Mouse (Mus musculus): ENCODE data around the gene Surf4. TPM values are rescaled to one million over a fixed set of nuclear protein-coding genes. Genes with fewer than 3 reads are reported as not detected.
"Not testable (repeated sequence)": the region's sequence is repeated elsewhere in the genome, so short reads cannot be mapped to it uniquely, and the experiment has no call there.

Gene Surf4
- polyA plus RNA-seq, 1 experiment from 2014 or later = 194 TPM

DNA sequence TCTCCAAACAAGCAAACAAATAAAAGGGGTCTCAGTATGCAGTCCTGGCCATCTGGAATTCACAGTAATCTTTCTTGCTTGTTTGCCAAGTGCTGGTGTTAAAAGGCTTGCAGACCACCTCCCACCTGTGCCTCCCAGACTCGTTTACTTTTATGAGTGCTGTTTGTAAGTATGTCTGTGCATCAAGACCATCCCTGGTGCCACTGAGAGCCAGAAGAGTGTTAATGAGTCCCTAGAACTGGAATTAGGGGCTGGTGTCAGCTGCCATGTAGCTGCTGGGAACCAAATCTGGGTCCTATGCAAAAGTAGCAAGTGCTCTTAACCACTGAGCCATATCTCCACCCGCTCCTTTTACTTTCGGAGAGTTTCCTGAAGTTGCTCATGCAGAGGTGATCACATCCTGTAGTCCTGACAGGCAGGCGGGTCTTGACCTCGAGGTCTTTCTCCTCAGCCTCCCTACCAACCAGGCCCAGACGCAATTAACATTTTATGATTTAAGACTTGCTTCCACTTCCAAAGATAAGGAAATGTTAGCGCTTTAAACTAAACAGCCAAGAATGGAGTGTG is 31.8 kb downstream of the Surf4 start:
- Histone ChIP-seq H3K9me3 (ENCODE audit: control insufficient read depth, low read length) (no peaks in the 10 kb centered on the region), H3K4me1 (ENCODE audit: control insufficient read depth, insufficient read depth, low read length) (peaks cover 10% of the 10 kb centered on the region; the same call in 1 of the 2 replicates), H3K27me3 (ENCODE audit: control insufficient read depth, insufficient read depth, low read length) (no peaks in the 10 kb centered on the region), H3K4me3 (ENCODE audit: low read depth, low read length) (peak overlapping the region; percentile 91), H3K27ac (replicated peaks; ENCODE audit: low read depth, low read length) (no peak overlapping the region), H3K9ac (ENCODE audit: low read length) (peak overlapping the region; percentile 62), H3K4me2 (ENCODE audit: low read depth, severe bottlenecking) (peak overlapping the region; percentile 81), H3K36me3 (ENCODE audit: control insufficient read depth, insufficient read depth, low read length) (peaks cover 26% of the 10 kb centered on the region)
- no peak for ATAC-seq (ENCODE audit: insufficient number of reproducible peaks, low FRiP score, low TSS enrichment, low read depth)
- DNase-seq (ENCODE audit: low spot score) = no peak
- 6% methylated on average over 7 of the region's 7 CpGs for WGBS

DNA sequence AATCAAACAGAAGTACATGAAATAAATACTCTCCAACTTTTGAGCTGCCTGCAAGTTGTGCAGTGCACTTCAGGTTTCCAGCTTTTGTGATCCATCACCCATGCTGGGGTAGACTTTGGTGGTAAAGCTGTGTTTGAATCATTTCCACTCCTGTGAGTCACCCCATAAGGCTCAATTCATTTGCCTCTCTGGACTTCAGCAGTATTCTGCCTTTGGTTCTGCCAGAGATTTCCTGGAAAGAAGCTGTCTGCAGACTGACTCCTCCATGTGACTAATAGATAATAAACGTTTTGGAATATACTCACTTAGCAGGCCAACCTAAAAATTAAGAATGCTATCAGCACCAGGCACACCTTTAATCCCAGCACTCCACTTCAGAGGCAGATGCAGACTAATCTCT is 33.0 kb downstream of the Surf4 start:
- H3K27ac ChIP-seq (replicated peaks; ENCODE audit: low read depth, low read length) = no peak overlapping the region
- H3K9ac ChIP-seq (ENCODE audit: low read length) = no peak overlapping the region
- ATAC-seq (ENCODE audit: insufficient number of reproducible peaks, low FRiP score, low TSS enrichment, low read depth) (no peak), DNase-seq (ENCODE audit: low spot score) (no peak)
- no peaks in the 10 kb centered on the region for H3K27me3 ChIP-seq (ENCODE audit: control insufficient read depth, insufficient read depth, low read length)
- 91% methylated on average over 1 of the region's 1 CpGs for WGBS
- peaks cover 25% of the 10 kb centered on the region for H3K36me3 ChIP-seq (ENCODE audit: control insufficient read depth, insufficient read depth, low read length)
- H3K4me3 ChIP-seq (ENCODE audit: low read depth, low read length) = no peak overlapping the region
- no peak overlapping the region for H3K4me2 ChIP-seq (ENCODE audit: low read depth, severe bottlenecking)
- no peaks in the 10 kb centered on the region for H3K9me3 ChIP-seq (ENCODE audit: control insufficient read depth, low read length)
- H3K4me1 ChIP-seq (ENCODE audit: control insufficient read depth, insufficient read depth, low read length) = peaks cover 10% of the 10 kb centered on the region; the same call in 1 of the 2 replicates

- WGBS = 91% methylated on average over 4 of the region's 4 CpGs
- H3K9ac ChIP-seq (ENCODE audit: low read length) = no peak overlapping the region
- H3K4me3 ChIP-seq (ENCODE audit: low read depth, low read length) = no peak overlapping the region
- H3K27ac ChIP-seq (replicated peaks; ENCODE audit: low read depth, low read length) = no peak overlapping the region
- H3K9me3 ChIP-seq (ENCODE audit: control insufficient read depth, low read length) = no peaks in the 10 kb centered on the region
- DNase-seq (ENCODE audit: low spot score) (no peak), ATAC-seq (ENCODE audit: insufficient number of reproducible peaks, low FRiP score, low TSS enrichment, low read depth) (no peak)
- H3K4me2 ChIP-seq (ENCODE audit: low read depth, severe bottlenecking) = no peak overlapping the region
- H3K36me3 ChIP-seq (ENCODE audit: control insufficient read depth, insufficient read depth, low read length) = peaks cover 32% of the 10 kb centered on the region
- no peaks in the 10 kb centered on the region for H3K27me3 ChIP-seq (ENCODE audit: control insufficient read depth, insufficient read depth, low read length)
- no peaks in the 10 kb centered on the region for H3K4me1 ChIP-seq (ENCODE audit: control insufficient read depth, insufficient read depth, low read length)
These were observed 37.8 kb downstream of the Surf4 start for GRCm38 (mm10) chr2:26895898-26896297.

GRCm38 (mm10) chr2:26886170-26886569 is 47.6 kb downstream of the Surf4 start:
- H3K27me3 ChIP-seq (ENCODE audit: control insufficient read depth, insufficient read depth, low read length); ATAC-seq (ENCODE audit: insufficient number of reproducible peaks, low FRiP score, low TSS enrichment, low read depth); H3K9ac ChIP-seq (ENCODE audit: low read length); DNase-seq (ENCODE audit: low spot score); H3K9me3 ChIP-seq (ENCODE audit: control insufficient read depth, low read length); H3K4me3 ChIP-seq (ENCODE audit: low read depth, low read length); H3K4me2 ChIP-seq (ENCODE audit: low read depth, severe bottlenecking); H3K27ac ChIP-seq (replicated peaks; ENCODE audit: low read depth, low read length); H3K4me1 ChIP-seq (ENCODE audit: control insufficient read depth, insufficient read depth, low read length): not testable (repeated sequence)
- 68% methylated on average over 4 of the region's 4 CpGs for whole genome bisulfite sequencing
- peaks cover 11% of the 10 kb centered on the region; the same call in 1 of the 2 replicates for H3K36me3 ChIP-seq (ENCODE audit: control insufficient read depth, insufficient read depth, low read length)

- 90% methylated on average over 2 of the region's 2 CpGs for WGBS
- DNase-seq (ENCODE audit: low spot score); H3K27ac ChIP-seq (replicated peaks; ENCODE audit: low read depth, low read length); ATAC-seq (ENCODE audit: insufficient number of reproducible peaks, low FRiP score, low TSS enrichment, low read depth); H3K9ac ChIP-seq (ENCODE audit: low read length); H3K9me3 ChIP-seq (ENCODE audit: control insufficient read depth, low read length); H3K27me3 ChIP-seq (ENCODE audit: control insufficient read depth, insufficient read depth, low read length); H3K4me3 ChIP-seq (ENCODE audit: low read depth, low read length); H3K4me1 ChIP-seq (ENCODE audit: control insufficient read depth, insufficient read depth, low read length); H3K4me2 ChIP-seq (ENCODE audit: low read depth, severe bottlenecking): not testable (repeated sequence)
- H3K36me3 ChIP-seq (ENCODE audit: control insufficient read depth, insufficient read depth, low read length) = peaks cover 11% of the 10 kb centered on the region; the same call in 1 of the 2 replicates
These were observed 48.2 kb downstream of the Surf4 start for GRCm38 (mm10) chr2:26885541-26885940.

GRCm38 (mm10) chr2:26878571-26878970 is 55.2 kb downstream of the Surf4 start:
- H3K4me2 ChIP-seq (ENCODE audit: low read depth, severe bottlenecking) = no peak overlapping the region
- no peaks in the 10 kb centered on the region for H3K4me1 ChIP-seq (ENCODE audit: control insufficient read depth, insufficient read depth, low read length)
- no peaks in the 10 kb centered on the region for H3K9me3 ChIP-seq (ENCODE audit: control insufficient read depth, low read length)
- H3K27ac ChIP-seq (replicated peaks; ENCODE audit: low read depth, low read length) = no peak overlapping the region
- H3K27me3 ChIP-seq (ENCODE audit: control insufficient read depth, insufficient read depth, low read length) = no peaks in the 10 kb centered on the region
- DNase-seq (ENCODE audit: low spot score) = no peak
- no peak overlapping the region for H3K9ac ChIP-seq (ENCODE audit: low read length)
- no peak overlapping the region for H3K4me3 ChIP-seq (ENCODE audit: low read depth, low read length)
- no peak for ATAC-seq (ENCODE audit: insufficient number of reproducible peaks, low FRiP score, low TSS enrichment, low read depth)
- no peaks in the 10 kb centered on the region for H3K36me3 ChIP-seq (ENCODE audit: control insufficient read depth, insufficient read depth, low read length)

GRCm38 (mm10) chr2:26870666-26871065 is 63.1 kb downstream of the Surf4 start:
- H3K4me1 ChIP-seq (ENCODE audit: control insufficient read depth, insufficient read depth, low read length) = no peaks in the 10 kb centered on the region
- H3K27ac ChIP-seq (replicated peaks; ENCODE audit: low read depth, low read length) = no peak overlapping the region
- WGBS = 60% methylated on average over 6 of the region's 6 CpGs
- H3K36me3 ChIP-seq (ENCODE audit: control insufficient read depth, insufficient read depth, low read length) = no peaks in the 10 kb centered on the region
- H3K27me3 ChIP-seq (ENCODE audit: control insufficient read depth, insufficient read depth, low read length) = no peaks in the 10 kb centered on the region
- ATAC-seq (ENCODE audit: insufficient number of reproducible peaks, low FRiP score, low TSS enrichment, low read depth) (no peak), DNase-seq (ENCODE audit: low spot score) (no peak)
- no peak overlapping the region for H3K4me2 ChIP-seq (ENCODE audit: low read depth, severe bottlenecking)
- H3K9ac ChIP-seq (ENCODE audit: low read length) = no peak overlapping the region
- H3K4me3 ChIP-seq (ENCODE audit: low read depth, low read length) = no peak overlapping the region
- H3K9me3 ChIP-seq (ENCODE audit: control insufficient read depth, low read length) = no peaks in the 10 kb centered on the region
